Mouse (Mus musculus): ENCODE measurements at regions not wholly inside any gene's neighbourhood (a gene's known extent, or its start where the extent isn't known, plus 50 kb on each side); places are given as distances from the start of the nearest gene placed in this dataset.

DNA sequence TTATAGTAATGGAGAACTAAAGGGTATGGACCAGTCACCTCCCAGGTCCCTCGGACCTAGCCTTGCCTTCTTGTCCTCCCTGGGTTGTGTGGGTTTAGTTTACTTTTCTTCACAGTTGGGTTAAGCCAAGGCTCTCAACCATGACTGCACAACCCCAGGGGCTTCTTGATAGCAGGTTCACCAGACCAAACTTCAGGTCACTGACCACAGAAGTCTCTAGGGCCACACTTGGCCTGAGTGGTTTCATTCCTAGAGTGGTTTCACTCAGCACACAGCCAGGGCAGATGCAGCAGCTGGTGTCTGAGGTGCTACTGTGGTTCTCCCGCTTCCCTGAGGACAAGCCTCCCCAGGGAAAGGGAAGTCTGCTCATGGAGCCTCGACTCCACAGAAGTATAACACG is 95.7 kb downstream of the Banf2 start:
- TF ChIP-seq TAL1 (IDR thresholded peaks at IDR 0.05; ENCODE audit: low read length) (no peak), GATA1 (IDR thresholded peaks at IDR 0.05; ENCODE audit: low read length) (no peak)
